In genomic region chr10:118820901-118821300, GRCm38 (mm10) we compare ENCODE assay signal across 8 mouse cellular contexts. TPM values are rescaled to one million over a fixed set of nuclear protein-coding genes. Genes with fewer than 3 reads are reported as not detected.
DNase-seq lines count a peak whose midpoint lies in the region; ATAC-seq lines count a peak whose summit lies in the region.

No protein-coding gene starts in this region.

- no peaks in the 10 kb centered on the region for H3K36me3 ChIP-seq in embryonic facial prominence, embryonic 13.5 days
- H3K36me3 ChIP-seq in kidney, embryonic 15.5 days: no peaks in the 10 kb centered on the region
- no peaks in the 10 kb centered on the region for H3K36me3 ChIP-seq in limb, embryonic 12.5 days
- H3K36me3 ChIP-seq in neural tube, embryonic 14.5 days (ENCODE audit: control insufficient read depth, insufficient read depth, low read length): no peaks in the 10 kb centered on the region

- no peaks in the 10 kb centered on the region for H3K9me3 ChIP-seq in embryonic facial prominence, embryonic 13.5 days
- no peaks in the 10 kb centered on the region for H3K9me3 ChIP-seq in kidney, embryonic 15.5 days (replicated peaks)
- no peaks in the 10 kb centered on the region for H3K9me3 ChIP-seq in limb, embryonic 12.5 days
- H3K9me3 ChIP-seq in neural tube, embryonic 14.5 days (ENCODE audit: control insufficient read depth, low read length): no peaks in the 10 kb centered on the region

- no peaks in the 10 kb centered on the region for H3K27me3 ChIP-seq in embryonic facial prominence, embryonic 13.5 days
- H3K27me3 ChIP-seq in kidney, embryonic 15.5 days: no peaks in the 10 kb centered on the region
- no peaks in the 10 kb centered on the region for H3K27me3 ChIP-seq in limb, embryonic 12.5 days
- H3K27me3 ChIP-seq in neural tube, embryonic 14.5 days (ENCODE audit: control insufficient read depth, insufficient read depth, low read length): no peaks in the 10 kb centered on the region

- peak; percentile 68 to 74 for DNase-seq in cerebellum, postnatal 14 days
- DNase-seq in cerebellum, adult 9-10 months: no peak
- no peak for DNase-seq in spleen, postnatal 10 days (ENCODE audit: low spot score in 2 of 2)
- no peak for DNase-seq in urinary bladder, postnatal 25 days (ENCODE audit: low spot score)

- H3K27ac ChIP-seq in embryonic facial prominence, embryonic 13.5 days: peak overlapping the region; percentile 28; the same call in 1 of the 2 replicates
- no peak overlapping the region for H3K27ac ChIP-seq in kidney, embryonic 15.5 days
- no peak overlapping the region for H3K27ac ChIP-seq in limb, embryonic 12.5 days
- no peak overlapping the region for H3K27ac ChIP-seq in neural tube, embryonic 14.5 days (ENCODE audit: low read depth, low read length)

- H3K9ac ChIP-seq in embryonic facial prominence, embryonic 13.5 days: no peak overlapping the region
- no peak overlapping the region for H3K9ac ChIP-seq in kidney, embryonic 15.5 days
- H3K9ac ChIP-seq in limb, embryonic 12.5 days (replicated peaks): no peak overlapping the region
- no peak overlapping the region for H3K9ac ChIP-seq in neural tube, embryonic 14.5 days (replicated peaks; ENCODE audit: low read depth, low read length)

- WGBS in embryonic facial prominence, embryonic 13.5 days: 34% methylated on average over 7 of the region's 7 CpGs
- WGBS in kidney, embryonic 15.5 days: 30% methylated on average over 7 of the region's 7 CpGs
- 25% methylated on average over 7 of the region's 7 CpGs for WGBS in limb, embryonic 12.5 days
- WGBS in neural tube, embryonic 14.5 days: 28% methylated on average over 7 of the region's 7 CpGs

- no peak overlapping the region for H3K4me3 ChIP-seq in embryonic facial prominence, embryonic 13.5 days
- no peak overlapping the region for H3K4me3 ChIP-seq in kidney, embryonic 15.5 days (replicated peaks)
- H3K4me3 ChIP-seq in limb, embryonic 12.5 days (replicated peaks): no peak overlapping the region
- no peak overlapping the region for H3K4me3 ChIP-seq in neural tube, embryonic 14.5 days (ENCODE audit: low read depth, low read length)

- ATAC-seq in embryonic facial prominence, embryonic 13.5 days (ENCODE audit: insufficient number of reproducible peaks, insufficient read depth, low FRiP score, low TSS enrichment, low read depth): no peak
- ATAC-seq in kidney, embryonic 15.5 days (replicated peaks; ENCODE audit: low FRiP score): peak; percentile 83; the same call in 1 of the 2 replicates
- ATAC-seq in limb, embryonic 12.5 days (ENCODE audit: insufficient number of reproducible peaks, insufficient read depth, low FRiP score, low TSS enrichment, low read depth): peak; percentile 90
- ATAC-seq in neural tube, embryonic 14.5 days (ENCODE audit: low read depth): peak; percentile 93

- H3K4me1 ChIP-seq in embryonic facial prominence, embryonic 13.5 days: peaks cover 7% of the 10 kb centered on the region; the same call in 1 of the 2 replicates
- peaks cover 4% of the 10 kb centered on the region; the same call in 1 of the 2 replicates for H3K4me1 ChIP-seq in kidney, embryonic 15.5 days
- peaks cover 8% of the 10 kb centered on the region; the same call in 1 of the 2 replicates for H3K4me1 ChIP-seq in limb, embryonic 12.5 days (replicated peaks)
- H3K4me1 ChIP-seq in neural tube, embryonic 14.5 days (ENCODE audit: control insufficient read depth, insufficient read depth, low read length): no peaks in the 10 kb centered on the region

- H3K4me2 ChIP-seq in embryonic facial prominence, embryonic 13.5 days: no peak overlapping the region
- H3K4me2 ChIP-seq in kidney, embryonic 15.5 days: no peak overlapping the region
- H3K4me2 ChIP-seq in limb, embryonic 12.5 days: no peak overlapping the region
- no peak overlapping the region for H3K4me2 ChIP-seq in neural tube, embryonic 14.5 days (ENCODE audit: low read depth, low read length)

RNA-seq across cellular contexts. Expression of gene Dyrk2, which starts 49.1 kb away (rescaled TPM):
- polyA plus RNA-seq in embryonic facial prominence, embryonic 13.5 days (2015; fragmentation: Nextera tagmentation; extraction: Ambion mirVana): 9.9 and 10.1 TPM in 2 replicates
- 8.4 and 9.3 TPM in 2 replicates for polyA plus RNA-seq in kidney, embryonic 15.5 days (2015; fragmentation: Nextera tagmentation; extraction: Ambion mirVana)
- polyA plus RNA-seq in limb, embryonic 12.5 days (2016; fragmentation: Nextera tagmentation; extraction: Ambion mirVana): 10.3 and 10.4 TPM in 2 replicates
- 17.5 and 18.1 TPM in 2 replicates for polyA plus RNA-seq in neural tube, embryonic 14.5 days (2014; fragmentation: Nextera tagmentation; extraction: Ambion mirVana)

Comparison
In these comparisons a context has a peak if more than half of its experiments do, and no peak if none do; other contexts are left out.
1. DNase-seq: peak in cerebellum, postnatal 14 days (2 of 2); none in cerebellum, adult 9-10 months (single experiment), spleen, postnatal 10 days (0 of 2) and urinary bladder, postnatal 25 days (single experiment).